Mouse (Mus musculus): Measurements from ENCODE around the gene Als2. TPM values are rescaled to one million over a fixed set of nuclear protein-coding genes. Genes with fewer than 3 reads are reported as not detected.

Als2 gene
- polyA plus RNA-seq, 1 experiment = 9.4 TPM

- Histone ChIP-seq H3ac (ENCODE audit: control insufficient read depth, insufficient read length, low read depth) (no peak overlapping the region), H3K4me3 (ENCODE audit: insufficient read depth, poor library complexity, severe bottlenecking) (no peak overlapping the region)
- TF ChIP-seq MAX (IDR thresholded peaks at IDR 0.05) = no peak
- TF ChIP-seq USF1 (IDR thresholded peaks at IDR 0.05; ENCODE audit: low read depth) = no peak
- no peak for TF ChIP-seq CTCF (IDR thresholded peaks at IDR 0.05; ENCODE audit: control insufficient read depth, insufficient read depth, insufficient read length)
- no peak for TF ChIP-seq MYOD1 (IDR thresholded peaks at IDR 0.05; ENCODE audit: control insufficient read depth, insufficient read length, low read depth)
- TF ChIP-seq CEBPB (IDR thresholded peaks at IDR 0.05; ENCODE audit: low read depth) = no peak
- no peak for TF ChIP-seq MYOG (IDR thresholded peaks at IDR 0.05; ENCODE audit: control insufficient read depth, extremely low read depth, insufficient read length)
- no peak for TF ChIP-seq FOSL1 (IDR thresholded peaks at IDR 0.05; ENCODE audit: insufficient read depth, low read length, poor library complexity, severe bottlenecking)
Measured at GRCm38 (mm10) chr1:59134419-59134818, 102.6 kb downstream of the Als2 start.

DNA sequence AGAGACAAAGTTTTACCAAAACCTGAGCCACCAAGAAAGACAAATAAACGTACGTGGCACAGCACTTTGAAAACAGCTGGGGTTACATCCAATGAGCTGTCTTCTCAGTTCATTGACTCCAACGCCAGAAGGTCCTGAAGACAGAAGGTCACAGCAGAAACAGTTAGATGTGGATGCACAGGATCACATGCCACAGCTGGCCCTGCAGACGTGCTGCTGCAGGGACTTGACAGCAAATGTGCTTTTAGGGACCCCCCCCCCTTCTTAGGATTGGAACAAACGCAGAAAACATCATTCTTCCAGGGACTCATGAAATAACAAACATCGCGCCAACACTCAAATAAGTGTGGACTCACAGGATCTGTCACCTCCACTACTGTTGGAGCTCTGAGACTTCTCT lies 108.2 kb downstream of the Als2 start:
- H3K4me3 ChIP-seq (ENCODE audit: insufficient read depth, poor library complexity, severe bottlenecking) = no peak overlapping the region
- TF ChIP-seq CTCF (IDR thresholded peaks at IDR 0.05; ENCODE audit: control insufficient read depth, insufficient read depth, insufficient read length) = no peak
- no peak for TF ChIP-seq USF1 (IDR thresholded peaks at IDR 0.05; ENCODE audit: low read depth)
- TF ChIP-seq MYOG (IDR thresholded peaks at IDR 0.05; ENCODE audit: control insufficient read depth, extremely low read depth, insufficient read length) = no peak
- TF ChIP-seq MAX (IDR thresholded peaks at IDR 0.05) = no peak
- TF ChIP-seq CEBPB (IDR thresholded peaks at IDR 0.05; ENCODE audit: low read depth) = no peak
- no peak for TF ChIP-seq MYOD1 (IDR thresholded peaks at IDR 0.05; ENCODE audit: control insufficient read depth, insufficient read length, low read depth)
- no peak for TF ChIP-seq FOSL1 (IDR thresholded peaks at IDR 0.05; ENCODE audit: insufficient read depth, low read length, poor library complexity, severe bottlenecking)
- H3K79me3 ChIP-seq (ENCODE audit: low read depth) = no peaks in the 10 kb centered on the region
- no peaks in the 10 kb centered on the region for H3K36me3 ChIP-seq (ENCODE audit: control insufficient read depth, insufficient read depth)
- no peak overlapping the region for H3ac ChIP-seq (ENCODE audit: control insufficient read depth, insufficient read length, low read depth)
- no peaks in the 10 kb centered on the region for H3K79me2 ChIP-seq (ENCODE audit: control insufficient read depth, insufficient read depth)
- no peaks in the 10 kb centered on the region for H3K27me3 ChIP-seq (ENCODE audit: control insufficient read depth, insufficient read depth, insufficient read length)

More at GRCm38 (mm10) chr1:59134419-59134818, 102.6 kb downstream of the Als2 start:
- Histone ChIP-seq H3K27me3 (ENCODE audit: control insufficient read depth, insufficient read depth, insufficient read length) (no peaks in the 10 kb centered on the region), H3K79me2 (ENCODE audit: control insufficient read depth, insufficient read depth) (no peaks in the 10 kb centered on the region), H3K36me3 (ENCODE audit: control insufficient read depth, insufficient read depth) (no peaks in the 10 kb centered on the region), H3K79me3 (ENCODE audit: low read depth) (no peaks in the 10 kb centered on the region)

DNA sequence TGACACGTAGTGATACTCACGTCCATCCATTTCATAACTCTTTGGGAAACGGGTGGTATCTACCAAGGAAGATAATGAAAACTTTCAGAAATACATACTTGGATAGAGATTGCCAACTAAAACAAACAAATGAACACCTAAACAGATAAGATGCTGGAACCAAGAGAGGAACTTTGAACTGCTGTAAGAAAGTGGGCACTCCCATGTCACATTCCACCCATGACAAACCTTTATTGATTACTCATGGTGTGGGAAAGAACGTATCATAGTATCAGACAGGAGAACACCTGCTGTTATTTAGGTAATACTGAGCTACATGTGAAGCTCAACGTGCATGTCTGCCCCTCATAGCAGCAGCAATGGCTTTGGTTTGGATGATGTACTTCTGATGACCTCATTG lies 111.5 kb downstream of the Als2 start:
- Histone ChIP-seq H3K27me3 (ENCODE audit: control insufficient read depth, insufficient read depth, insufficient read length) (no peaks in the 10 kb centered on the region), H3K4me3 (ENCODE audit: insufficient read depth, poor library complexity, severe bottlenecking) (no peak overlapping the region), H3K79me3 (ENCODE audit: low read depth) (no peaks in the 10 kb centered on the region), H3K79me2 (ENCODE audit: control insufficient read depth, insufficient read depth) (no peaks in the 10 kb centered on the region), H3ac (ENCODE audit: control insufficient read depth, insufficient read length, low read depth) (no peak overlapping the region), H3K36me3 (ENCODE audit: control insufficient read depth, insufficient read depth) (no peaks in the 10 kb centered on the region)
- no peak for TF ChIP-seq CEBPB (IDR thresholded peaks at IDR 0.05; ENCODE audit: low read depth)
- no peak for TF ChIP-seq USF1 (IDR thresholded peaks at IDR 0.05; ENCODE audit: low read depth)
- no peak for TF ChIP-seq FOSL1 (IDR thresholded peaks at IDR 0.05; ENCODE audit: insufficient read depth, low read length, poor library complexity, severe bottlenecking)
- no peak for TF ChIP-seq MYOG (IDR thresholded peaks at IDR 0.05; ENCODE audit: control insufficient read depth, extremely low read depth, insufficient read length)
- no peak for TF ChIP-seq MYOD1 (IDR thresholded peaks at IDR 0.05; ENCODE audit: control insufficient read depth, insufficient read length, low read depth)
- TF ChIP-seq CTCF (IDR thresholded peaks at IDR 0.05; ENCODE audit: control insufficient read depth, insufficient read depth, insufficient read length) = no peak
- no peak for TF ChIP-seq MAX (IDR thresholded peaks at IDR 0.05)

DNA sequence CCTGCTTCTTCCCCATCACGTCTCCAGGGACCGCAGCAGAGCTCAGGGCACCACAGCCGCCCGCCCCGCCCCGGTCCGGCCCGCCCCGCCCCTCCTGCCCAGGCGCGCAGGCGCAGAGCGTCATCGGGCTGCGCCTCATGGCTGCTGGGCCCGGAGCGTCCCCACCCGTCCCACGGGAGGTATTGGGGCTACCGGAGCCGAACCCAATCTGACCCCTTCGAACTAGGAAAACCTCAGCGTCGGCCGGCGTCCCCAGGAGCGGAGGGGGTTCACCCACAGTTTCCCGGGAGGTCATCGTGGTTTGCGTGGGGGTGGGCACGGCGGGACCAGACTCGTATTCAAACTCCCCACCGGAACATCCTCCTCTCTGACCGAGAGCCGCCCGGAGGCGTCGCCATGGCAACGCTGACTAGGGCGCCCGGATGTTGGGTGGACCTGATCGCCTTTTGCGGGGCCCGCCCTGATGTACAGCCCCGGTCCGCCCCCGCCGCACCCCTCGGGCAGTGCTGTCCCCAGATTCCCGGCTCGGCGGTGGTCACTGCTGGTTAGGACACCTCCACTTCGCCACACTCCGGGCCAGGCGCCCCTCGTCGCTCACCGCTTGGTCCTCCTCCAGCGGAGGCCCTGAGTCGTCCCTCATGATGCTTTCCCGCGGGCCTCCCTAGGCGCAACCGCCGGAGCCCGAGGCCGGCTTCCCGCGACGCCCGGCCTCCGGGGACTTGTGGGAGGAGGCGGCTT lies 117.1 kb downstream of the Als2 start, which contains the start of gene Tmem237:
Tmem237 (minus strand) TSS at position 689 of the 738 bp plus-strand sequence.
- Histone ChIP-seq H3K79me2 (ENCODE audit: control insufficient read depth, insufficient read depth) (no peaks in the 10 kb centered on the region), H3K4me3 (ENCODE audit: insufficient read depth, poor library complexity, severe bottlenecking) (peak within 1 kb of the TSS; percentile 45), H3K27me3 (ENCODE audit: control insufficient read depth, insufficient read depth, insufficient read length) (no peaks in the 10 kb centered on the region), H3K79me3 (ENCODE audit: low read depth) (no peaks in the 10 kb centered on the region), H3K36me3 (ENCODE audit: control insufficient read depth, insufficient read depth) (peaks cover 18% of the 10 kb centered on the region), H3ac (ENCODE audit: control insufficient read depth, insufficient read length, low read depth) (peak within 1 kb of the TSS; percentile 93)
- TF ChIP-seq USF1 (IDR thresholded peaks at IDR 0.05; ENCODE audit: low read depth) (no peak), CTCF (IDR thresholded peaks at IDR 0.05; ENCODE audit: control insufficient read depth, insufficient read depth, insufficient read length) (no peak), MAX (IDR thresholded peaks at IDR 0.05) (peak; percentile 38)

Other genes with a start within 250 kb of the Als2 start
- not detected for gene C2cd6, start 142.3 kb downstream of the Als2 start, polyA plus RNA-seq (2012; fragmentation: generic; extraction: Trizol)
- 19.8 TPM for gene Tmem237, start 116.8 kb downstream of the Als2 start, polyA plus RNA-seq (2012; fragmentation: generic; extraction: Trizol)
- gene Mpp4, start 73.8 kb downstream of the Als2 start, polyA plus RNA-seq (2012; fragmentation: generic; extraction: Trizol) = 0.51 TPM
- 0.05 TPM for gene Cdk15, start 19.7 kb upstream of the Als2 start, polyA plus RNA-seq (2012; fragmentation: generic; extraction: Trizol)
- gene Fzd7, start 245.2 kb upstream of the Als2 start, polyA plus RNA-seq (2012; fragmentation: generic; extraction: Trizol) = 18.4 TPM